Mouse (Mus musculus) cerebellum, postnatal 10 days (tissue): ENCODE results near the gene Thnsl2.

Experiments used
- DNase-seq, 2 experiments: peaks; one replicate each; pipeline ENCODE4 v3.0.0; 2021; ENCODE audit warnings: mixed read lengths in 2 of 2

Gene Thnsl2

DNA sequence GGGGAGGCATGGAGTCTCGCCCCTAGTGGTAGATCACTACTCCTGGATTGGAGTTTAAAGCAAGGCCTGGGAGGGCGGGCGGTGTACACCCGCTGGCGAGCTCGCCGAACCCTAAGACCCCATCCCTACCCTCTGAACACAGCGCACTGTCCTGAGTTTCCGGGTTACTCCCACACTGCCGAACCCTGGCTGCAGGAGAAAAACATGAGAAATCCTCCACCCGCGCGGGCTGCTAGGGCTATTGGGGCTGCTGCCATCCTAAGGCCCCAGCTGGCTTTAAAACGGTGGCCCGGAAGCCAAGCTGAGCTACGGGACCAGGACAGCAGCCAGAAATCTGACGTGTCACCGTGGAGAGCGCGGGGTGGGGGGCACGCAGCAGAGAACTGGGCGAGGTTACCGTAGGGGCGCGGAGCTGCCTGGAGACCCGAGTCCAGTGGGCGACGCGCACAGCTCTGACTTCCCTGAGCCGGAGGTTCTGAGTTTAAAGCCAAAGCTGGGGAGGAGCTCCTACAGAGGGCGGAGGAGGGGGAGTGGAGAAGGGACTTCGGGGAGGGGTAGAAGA, at the start of gene Thnsl2:
Gene Thnsl2, minus strand, starts transcription at position 546 of the 562 bp plus-strand sequence.
- DNase-seq = peak; percentile 88 to 89

DNA sequence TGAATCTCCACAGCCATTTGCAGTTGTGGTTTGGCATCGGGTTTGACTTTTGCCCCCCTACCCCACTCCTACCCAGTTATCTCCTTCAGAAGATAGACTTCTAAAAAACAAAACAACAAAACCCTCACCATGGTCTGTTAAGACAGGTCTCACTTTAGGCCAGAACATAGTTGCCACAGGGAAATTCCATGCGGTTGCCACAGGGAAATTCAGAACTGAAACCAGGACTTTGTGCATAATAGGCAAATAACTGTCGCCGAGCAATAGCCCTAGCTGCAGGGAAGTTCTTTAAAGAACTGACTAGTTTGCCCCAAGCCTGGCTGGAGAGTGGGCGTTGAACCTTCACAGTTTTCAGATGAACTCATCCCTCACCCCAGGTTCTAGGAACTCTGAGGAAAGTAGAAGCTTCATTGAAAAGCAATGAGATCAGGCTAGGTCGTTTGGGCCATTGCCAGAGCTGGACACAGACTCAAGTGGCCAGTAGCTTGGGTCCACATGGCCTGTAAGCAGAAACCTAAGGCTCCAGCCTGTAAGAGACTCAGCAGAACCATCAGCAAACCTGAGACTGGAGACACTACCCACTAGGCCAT, 49.0 kb upstream of the Thnsl2 start:
- DNase-seq = no peak

DNA sequence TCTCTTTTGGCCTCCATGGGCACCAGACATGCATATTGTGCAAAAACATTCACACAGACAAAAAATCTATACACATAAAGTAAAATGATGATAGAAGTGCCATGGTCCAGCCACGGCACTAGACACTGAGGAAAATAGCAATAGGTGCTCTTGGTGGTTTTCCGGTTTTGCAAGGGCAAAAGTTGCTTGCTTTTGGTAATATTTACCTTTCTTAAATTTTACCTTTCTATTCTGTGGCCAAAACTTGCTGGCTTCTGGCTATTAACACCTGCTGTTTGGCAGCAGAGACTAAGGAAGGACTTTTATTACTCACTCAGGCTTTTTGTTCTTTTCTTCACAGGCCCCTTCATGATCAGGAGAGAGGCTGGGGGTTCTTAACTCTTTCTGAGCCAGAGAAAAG, 46.3 kb upstream of the Thnsl2 start:
- no peak for DNase-seq

DNA sequence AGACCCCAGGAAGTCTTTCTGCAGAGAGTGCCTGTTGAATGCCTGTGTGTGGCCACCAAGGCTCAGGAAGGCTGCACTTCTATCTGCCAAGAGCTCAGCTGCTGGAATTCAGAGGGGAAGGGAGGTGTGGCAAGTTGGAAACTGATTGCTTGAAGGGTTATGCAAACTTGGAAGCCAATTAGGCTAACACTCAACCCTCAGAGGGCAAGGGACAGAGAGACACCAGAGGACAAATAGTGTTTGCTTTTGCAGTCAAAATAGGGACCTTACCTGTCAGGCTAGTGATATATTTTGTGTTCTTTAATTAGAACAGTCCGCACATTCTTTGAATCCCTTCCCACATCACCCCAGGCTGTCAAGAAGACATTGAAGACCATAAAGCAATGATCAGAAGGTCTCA, 45.3 kb upstream of the Thnsl2 start:
- no peak for DNase-seq

DNA sequence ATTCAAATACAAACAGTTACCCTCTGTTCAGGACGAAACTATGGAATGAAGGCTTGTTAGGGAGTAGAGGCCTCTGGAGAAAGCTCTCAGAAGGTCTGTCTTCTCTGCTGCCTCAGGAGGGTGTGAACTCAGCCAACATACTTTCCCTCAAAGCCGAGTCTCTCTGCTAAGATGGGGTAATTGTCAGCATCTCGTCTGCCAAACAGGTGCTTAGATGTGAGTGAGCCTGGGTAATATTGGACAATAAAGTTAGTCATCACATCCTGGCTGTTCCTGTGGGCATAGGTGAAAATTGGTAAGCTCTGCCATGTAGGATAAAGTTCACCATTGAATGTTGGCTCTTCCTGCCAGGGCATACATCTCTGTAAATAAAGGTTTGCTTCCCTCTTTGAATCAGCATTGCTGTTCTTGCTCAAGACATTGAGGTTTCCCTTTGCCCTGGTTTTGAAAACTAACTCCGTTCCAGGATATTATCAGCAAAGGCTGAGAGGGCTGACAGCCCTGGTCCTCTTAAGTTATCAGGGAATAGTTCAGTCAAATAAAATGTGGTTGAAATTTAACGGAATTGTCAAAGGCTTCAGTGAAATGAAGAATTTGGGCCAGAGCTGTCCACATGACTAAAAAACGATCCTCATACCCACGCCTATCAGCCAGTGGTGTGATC, 40.8 kb upstream of the Thnsl2 start:
- DNase-seq = no peak

DNA sequence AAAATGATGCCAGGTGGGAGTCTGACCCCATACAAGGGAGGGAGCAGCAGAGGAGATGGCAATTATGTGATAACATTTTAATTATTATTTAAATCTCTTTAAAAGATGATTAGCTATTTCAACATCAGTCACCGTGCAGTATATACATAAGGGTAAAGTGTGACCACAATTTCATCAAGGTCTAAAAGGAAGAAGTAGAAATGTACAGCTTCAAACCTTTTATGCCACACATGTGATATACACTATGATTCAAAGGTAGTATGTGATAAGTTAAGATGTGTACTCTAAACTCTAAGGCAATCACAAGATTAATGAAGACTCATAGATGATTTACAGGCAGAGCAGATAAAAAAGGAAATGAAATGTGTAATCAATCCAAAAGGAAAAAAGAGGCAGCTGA, 36.4 kb upstream of the Thnsl2 start:
- DNase-seq = no peak

DNA sequence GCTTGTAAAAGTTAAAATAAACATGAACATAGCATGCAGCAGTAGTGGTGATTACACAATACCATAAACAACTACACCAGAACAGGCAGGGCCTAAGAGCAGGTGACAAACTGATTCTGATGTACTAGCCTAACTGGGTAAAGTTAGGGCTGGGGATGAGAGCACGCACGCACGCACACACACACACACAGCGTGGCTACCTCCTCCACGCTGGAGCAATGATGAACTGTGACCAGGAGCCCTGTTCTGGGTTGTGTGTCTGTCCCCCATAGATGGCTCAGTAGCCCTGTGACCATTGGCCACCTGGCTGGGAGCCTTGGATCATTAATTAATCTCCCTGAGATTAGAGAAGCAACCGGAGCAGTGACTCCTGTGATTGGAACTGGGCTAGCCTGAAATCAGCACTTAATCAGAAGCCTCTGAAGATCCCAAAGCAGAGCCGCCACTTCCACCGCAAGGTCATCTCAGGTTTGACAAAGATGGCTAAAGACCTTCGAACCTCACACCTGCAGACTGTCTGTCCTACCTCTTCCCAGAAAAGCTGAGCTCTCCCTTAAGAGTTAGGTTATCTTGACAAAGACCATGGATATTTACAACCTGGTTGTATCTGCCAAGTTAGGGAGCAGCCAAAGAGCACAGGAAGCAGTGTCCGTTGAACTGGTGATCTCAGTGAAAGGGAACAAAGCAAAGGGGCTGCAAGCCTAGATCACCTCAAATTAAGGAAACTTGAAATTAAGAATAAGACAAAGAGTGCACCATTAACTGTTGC, 28.8 kb upstream of the Thnsl2 start:
- DNase-seq = no peak

DNA sequence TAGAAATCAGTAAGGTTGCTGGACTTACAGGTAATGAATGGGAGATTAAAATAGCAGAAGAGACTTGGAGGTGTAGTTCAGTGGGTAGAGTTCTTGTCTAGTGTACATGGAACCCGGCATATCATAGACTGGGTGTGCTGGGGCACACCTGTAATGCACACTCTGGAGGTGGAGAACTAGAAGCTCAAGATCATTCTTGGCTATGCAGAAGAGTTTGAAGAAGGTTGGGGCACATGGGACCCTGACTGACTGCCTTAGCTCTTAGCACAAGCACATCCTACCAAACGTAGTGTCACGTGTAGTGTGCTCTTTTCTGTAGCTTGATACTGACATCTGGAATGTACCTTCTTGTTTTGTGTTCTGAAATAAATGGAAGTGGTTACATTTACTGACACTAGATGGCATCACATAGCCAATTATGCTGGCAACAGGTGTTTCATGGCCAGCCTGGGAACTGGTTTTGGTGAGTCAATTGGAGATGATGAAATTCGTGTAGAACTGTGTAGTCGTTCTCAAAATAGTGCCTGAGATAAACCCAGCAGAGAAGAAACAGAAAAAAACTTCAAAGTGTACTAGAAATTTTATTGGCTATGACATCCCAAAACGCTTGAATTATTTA, 22.4 kb upstream of the Thnsl2 start:
- DNase-seq = peak; percentile 57 to 74

DNA sequence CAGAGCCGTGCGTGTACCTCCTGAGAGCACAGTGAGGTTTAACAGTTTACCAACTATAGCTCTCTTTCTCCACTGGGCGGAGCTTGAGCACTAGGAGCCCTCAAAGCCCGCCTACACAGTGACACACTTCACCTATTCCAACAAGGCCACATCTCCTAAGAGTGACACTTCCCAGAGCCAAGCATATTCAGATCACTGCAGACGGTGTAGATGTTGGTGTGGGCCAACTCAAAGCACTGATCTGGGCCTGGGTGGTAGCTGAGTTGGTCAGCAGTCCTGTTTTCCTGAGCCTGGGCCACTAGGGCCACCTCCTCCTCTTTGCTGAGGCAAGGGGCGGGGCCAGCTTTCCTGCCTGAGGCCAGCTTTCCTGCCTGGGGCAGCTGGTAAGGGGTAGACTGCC, 20.2 kb upstream of the Thnsl2 start:
- DNase-seq = peak in 1 of 2 experiments; percentile 22

DNA sequence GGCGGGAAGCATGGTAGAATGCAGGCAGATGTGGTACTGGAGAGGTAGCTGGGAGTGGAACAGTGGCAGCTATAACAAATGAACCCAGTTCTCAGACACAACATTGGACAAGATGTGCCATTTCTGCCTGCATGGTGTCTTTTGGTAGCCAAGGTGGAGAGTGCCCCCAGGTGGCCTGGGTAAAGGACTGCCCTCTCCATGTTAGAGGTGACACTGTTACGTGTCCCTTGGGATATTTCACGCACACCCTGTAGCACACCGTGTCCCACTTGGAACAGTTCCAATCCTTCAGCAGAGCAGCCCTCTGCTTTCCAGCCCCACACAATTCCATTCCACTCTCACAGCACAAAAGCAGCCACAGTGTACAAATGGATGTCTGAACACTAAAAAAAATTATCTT, 18.0 kb upstream of the Thnsl2 start:
- peak in 1 of 2 experiments; percentile 22 for DNase-seq

DNA sequence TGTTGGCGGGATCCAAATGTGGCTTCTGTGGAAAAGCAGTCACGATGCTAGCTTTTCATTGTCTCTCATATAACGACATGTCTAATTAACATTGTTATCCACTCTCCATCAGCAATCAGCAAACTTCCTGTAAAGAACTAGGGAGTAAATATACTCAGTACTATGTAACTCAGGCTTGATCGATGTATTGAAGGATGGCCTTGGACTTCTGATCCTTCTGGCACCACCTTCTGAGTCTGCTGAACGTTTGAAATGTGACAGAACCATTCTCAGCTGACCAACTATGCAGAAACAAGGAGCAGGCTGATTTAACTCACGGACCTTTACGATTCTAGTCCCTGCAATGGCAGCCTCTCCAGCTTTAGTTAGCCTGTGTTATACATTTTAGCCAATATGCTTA, 17.1 kb upstream of the Thnsl2 start:
- no peak for DNase-seq

DNA sequence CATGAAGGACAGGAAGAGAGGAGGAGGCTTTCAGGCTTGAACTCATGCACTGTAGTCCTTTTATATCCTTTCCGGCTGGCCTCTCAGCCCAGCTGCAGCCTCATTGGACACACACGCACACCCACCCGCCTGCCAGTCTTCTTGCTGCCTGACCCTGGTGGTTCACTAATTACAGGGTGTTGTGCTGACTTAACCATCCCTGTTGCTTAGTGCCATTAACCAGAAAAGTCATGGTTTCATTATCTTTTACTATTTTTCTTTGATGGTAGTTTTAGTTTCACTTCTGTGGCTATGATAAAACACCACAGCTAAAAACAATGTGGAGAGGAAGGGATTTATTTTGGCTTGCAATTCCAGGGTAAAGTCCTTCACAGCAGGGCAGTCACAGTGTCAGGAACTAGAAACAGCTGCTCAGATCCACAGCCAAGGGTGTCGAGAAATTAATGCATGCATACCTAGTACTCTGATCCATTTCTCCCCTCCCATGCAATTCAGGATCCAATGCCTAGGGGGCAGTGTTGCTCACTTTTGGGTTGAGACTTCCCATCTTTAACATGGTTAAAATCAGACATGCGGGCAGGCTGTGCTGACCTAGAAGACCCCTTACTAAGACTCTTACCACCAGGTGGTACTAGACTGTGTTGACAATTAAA, 12.6 kb upstream of the Thnsl2 start:
- peak; percentile 24 to 33 for DNase-seq

DNA sequence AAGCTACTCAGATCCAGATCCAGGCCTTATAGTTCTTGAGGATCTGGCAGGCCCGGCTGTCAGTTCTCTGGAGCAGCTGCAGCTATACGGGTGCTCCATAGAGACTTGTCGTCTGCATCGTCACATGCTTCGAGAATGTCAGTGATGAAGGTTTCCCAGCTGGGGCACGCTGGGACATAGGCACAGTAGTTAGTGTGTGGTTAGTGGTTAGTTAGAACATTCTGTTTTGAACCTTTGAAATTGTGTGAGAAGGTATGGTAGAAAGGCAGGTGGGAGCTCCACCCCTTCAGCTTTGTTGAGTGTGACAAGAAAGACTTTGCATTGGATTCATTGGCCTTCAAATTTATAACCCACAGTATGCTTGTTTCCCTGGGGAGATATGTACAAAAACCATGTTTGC, 10.6 kb upstream of the Thnsl2 start:
- DNase-seq = no peak

DNA sequence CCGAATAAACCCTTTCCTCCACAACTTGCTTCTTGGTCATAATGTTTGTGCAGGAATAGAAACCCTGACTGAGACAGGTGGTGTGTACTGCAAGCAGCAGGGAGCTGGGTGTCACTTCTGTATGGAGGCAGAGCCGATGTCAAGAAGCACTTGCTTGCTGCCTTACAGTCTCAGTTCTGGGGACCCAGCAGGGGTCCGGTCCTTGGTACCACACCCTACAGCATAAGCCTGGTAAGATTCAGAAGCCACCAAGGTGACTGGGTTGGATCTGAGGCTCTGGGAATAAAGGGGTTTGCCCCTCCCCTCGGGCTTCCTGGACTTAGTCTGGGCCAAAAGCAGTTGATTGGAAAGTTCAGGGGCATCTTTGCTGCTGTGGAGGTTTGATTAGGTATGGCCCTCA, 9.2 kb upstream of the Thnsl2 start:
- DNase-seq = no peak

DNA sequence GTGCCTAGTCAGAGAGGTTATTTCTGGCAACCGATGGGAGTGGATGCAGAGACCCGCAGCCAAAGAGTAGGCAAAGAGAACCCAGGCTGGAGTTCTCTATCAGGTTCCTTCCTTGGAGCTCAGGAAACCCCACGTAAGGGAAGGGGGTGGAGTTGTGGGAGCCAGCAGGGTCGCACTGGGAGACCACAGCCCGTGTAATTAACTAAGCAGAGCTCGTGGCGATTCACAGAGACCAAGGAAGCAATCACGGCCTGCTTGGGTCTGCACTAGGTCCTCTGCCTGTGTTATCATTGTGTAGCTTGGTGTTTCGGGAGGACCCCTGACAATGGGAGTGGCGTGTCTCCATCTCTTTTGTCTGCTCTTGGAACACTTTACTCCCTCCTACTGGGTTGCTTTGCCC, 6.9 kb upstream of the Thnsl2 start:
- DNase-seq = no peak

DNA sequence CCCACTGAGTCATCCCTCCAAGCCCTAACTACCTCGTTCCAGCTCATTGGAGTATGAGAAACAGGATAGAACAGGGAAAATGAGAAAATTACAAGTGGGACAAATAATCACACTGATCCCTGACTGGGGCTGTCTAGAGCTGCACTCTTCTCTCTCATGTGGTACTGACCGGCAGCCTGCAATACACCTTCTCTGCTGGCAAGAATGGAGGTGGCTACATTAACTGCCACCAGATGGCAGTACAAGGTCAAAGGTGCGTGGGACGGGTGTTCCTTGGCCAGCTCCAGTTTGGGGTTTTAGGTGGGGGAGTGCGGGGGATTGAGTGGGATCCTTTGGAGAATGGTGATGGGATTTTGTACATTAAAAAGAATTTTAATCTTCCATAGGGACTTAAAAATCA, 5.3 kb upstream of the Thnsl2 start:
- peak; percentile 80 to 85 for DNase-seq

DNA sequence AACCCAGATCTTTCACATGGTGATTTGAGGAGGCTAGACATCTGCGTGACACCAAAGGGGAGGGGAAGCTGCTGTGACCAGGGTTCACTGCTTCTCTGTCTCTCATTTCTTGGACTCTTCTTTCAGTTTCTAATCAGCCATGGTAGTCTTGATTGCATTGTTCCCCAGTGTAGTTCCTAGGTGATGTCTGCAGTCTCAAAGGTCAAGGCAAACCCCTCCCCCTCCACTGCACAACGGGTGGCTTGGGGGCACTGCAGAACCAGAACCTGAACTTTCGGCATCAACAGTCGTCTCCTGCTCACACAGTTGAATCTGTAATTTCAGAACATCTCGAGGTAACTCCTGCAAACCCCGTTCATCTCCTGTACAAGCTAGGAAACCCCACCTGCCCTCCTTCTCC, 4.1 kb upstream of the Thnsl2 start:
- DNase-seq = no peak

DNA sequence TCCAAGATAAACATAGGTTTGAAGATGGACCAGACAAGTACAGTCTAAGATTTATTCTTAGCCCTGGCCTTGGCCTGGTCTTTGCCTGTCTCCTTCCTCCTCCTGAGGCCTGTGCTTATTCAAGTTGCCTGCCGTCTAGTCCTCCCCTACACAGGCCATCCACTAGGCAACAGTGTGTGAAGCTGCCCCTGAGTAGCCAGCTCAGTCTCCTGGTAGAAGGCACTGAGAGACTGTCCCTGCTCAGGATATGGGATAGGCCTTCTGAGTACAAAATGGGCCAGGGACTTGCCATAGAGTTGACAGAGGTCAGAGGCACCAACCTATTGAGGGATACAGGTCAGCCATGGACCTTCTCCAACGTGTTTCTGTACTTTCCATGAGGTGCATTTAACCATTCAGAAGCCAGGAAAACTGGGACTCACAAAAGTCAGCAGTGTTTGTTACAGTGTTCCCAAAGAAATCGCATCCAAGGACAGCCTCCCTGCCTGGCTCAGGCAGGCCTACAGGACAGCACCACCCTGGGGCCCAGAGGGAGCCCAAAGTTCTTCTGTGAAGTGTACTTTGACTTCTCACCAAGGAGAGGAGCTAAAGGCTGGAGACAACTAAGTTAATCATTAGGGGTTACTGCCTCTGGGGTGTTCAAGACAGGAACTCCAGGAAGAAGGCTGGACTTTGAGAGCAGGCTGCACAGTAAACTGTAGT, 1.2 kb upstream of the Thnsl2 start:
- DNase-seq = no peak

DNA sequence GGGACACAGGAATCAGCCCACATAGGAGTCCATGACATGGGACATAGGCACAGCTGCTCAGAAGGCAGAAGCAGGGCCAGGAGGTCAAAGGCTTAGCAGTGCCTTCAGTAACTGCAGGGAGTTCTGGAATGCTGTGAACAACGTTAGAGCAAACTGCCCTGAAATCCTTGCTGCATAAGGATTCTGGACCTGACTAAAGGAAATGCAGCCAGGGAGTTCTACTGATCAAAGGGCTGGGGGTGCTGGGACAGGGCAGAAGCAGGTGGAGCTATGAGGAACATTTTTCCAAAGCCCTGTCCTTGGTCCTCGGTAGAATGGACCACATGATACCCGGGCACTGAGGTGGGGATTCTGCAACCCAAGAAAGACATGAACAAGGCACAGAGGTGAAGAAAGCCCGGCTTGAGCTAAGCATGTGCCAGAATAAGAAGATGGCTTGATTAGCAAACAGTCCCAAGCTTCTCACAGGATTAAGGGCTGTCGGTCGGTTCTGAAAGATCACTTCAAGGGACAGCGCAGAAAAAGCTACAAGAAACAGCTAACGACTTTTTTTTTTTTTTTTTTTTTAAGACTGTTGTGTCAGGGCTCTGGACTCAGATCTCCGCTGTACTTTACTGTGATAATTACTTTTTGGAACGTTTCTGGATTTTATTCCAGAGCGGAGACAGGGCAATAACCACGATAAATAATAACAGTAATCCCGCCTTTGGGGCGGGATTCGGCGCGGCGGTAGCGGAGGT, 915 bp downstream of the Thnsl2 start:
- DNase-seq = peak; percentile 16 to 36

DNA sequence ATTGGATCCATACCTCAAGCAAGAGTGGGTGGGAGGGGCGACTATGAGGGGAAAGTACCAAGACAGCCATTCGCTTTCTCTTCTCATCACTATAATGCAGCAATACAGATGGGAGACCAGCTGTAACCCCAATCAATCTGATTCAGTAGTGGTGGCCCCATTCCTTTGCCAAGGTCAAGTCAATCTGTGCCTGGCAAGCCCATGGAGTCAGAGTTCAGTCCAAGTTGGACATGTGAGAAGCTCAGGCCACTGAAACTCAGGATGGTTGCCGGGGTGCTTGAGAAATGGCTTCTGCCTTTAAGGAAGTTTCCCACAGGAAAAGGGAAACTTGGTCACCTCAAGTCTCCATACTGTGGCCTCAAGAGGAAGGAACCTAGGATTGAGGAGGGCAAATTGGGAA, 9.2 kb downstream of the Thnsl2 start:
- no peak for DNase-seq

DNA sequence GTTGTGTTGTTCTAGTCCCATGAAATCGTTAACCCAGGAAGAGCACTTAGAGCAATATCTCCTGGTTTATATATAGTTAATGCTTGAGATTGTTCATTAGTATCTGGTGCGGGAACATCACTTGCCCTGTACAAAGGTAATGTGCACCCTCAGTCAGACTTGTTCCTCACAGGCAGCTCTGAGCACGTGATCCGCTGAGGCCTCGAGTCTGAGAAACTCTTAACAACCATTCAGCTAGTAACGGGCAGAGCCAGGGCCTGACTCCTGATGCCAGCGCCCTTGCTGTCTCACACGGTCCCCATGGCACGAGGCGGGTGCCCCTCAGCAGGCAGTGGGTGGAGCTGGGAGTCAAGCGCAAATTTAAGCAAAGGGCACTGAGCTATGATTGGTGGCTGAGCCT, 10.7 kb downstream of the Thnsl2 start:
- DNase-seq = no peak

DNA sequence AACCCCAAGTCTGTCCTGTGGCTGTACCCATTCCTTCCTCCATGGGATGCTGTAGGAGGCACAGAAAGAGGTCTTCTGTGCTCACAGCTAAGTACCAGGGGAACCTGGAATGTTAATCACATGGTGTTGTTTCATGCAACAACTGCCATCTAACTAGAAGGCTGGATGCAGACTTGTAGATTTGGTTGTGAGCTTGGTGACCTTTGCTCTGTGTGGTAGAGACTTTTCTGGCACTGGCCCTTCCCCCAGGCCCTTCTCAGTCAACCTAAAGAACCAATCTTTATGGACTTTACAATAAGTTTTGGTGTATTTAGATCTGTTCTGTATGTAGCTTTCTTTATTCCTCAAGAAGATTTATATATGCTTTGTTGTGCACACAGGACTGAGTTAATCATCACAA, 13.2 kb downstream of the Thnsl2 start:
- DNase-seq = no peak
